Mouse (Mus musculus) mouse embryonic stem cell (cell line): Measurements from ENCODE around the gene Grik3.

Experiments used
- in situ Hi-C, 2 experiments: fragments of 300-500 bp; cut with MboI; formaldehyde crosslinking; loops; 1 replicate in 1 of 2; 3 replicates in 1 of 2; pipeline ENCODE4 v1.14.3; 2019 to 2020; ENCODE audit warnings: low sequenced_read_pairs in 2 of 2, low pct_unique_long_range_greater_than_20kb in 1 of 2, mixed read lengths in 1 of 2; ENCODE audit not compliant: unreplicated experiment in 1 of 2

Gene Grik3

DNA sequence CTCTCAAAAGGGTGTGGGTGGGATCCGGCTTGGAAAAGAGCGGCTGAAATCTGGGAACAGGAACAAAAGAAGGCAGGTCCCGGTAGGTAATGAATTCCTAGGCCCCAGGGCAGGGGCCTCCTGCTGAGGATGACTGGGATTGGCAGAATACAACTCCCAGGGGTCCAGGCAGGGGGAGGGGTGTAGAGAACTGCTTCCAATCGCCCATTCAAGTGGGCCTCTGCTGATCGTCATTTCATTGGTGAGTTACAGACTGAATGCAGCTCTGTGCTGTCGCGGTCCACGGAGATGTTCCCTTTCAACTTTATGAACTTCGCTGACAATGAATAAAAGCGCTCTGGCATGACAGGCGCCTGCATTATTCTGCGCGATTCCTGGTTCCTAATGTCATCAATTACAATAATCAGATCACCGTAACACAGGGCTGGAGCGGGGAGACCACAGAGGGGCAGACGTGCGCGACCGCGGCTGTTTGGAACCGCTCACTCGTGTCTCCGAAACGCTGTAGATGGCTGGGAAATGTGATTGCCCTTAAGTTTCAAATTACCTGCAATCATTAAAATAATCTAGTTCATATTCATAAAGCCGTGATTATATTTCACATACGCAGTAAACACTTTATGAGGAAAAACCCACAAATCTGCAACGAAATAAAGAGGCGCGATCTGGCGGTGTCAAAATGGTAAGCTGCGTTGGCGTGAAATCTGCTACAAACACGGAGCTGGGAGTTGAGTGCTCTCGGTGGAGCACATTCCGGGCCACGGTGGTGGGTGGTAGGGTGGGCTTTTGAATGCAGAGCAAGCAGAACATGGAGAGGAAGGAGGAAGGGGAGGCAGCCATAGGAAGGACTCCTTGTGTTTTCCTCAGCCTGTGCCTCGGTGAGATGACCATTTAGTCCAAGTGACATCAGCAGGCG is 239.1 kb downstream of the Grik3 start:
- in situ Hi-C loops: no loop called here

- in situ Hi-C loops: no loop called here
These were observed 240.3 kb downstream of the Grik3 start for GRCm38 (mm10) chr4:125730751-125731150.

DNA sequence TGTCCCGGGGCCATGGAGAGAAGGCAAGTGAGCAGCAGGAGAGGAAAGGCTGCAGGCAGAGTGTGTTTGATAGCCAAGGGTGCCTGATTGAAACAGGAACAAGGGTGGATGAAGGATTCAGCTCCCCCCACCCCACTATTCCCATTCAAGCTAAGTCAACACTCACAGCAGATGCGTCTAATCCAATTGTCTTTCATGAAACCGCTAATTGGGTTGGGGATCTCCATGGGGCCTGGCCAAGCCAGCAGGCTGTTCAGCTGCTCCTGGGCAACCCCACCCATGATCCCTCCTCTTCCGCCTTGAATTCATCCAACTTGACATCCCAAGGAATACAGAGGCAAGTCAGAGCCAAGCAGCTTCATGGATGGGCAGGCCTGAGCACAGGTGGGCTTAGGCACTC is 246.3 kb downstream of the Grik3 start:
- in situ Hi-C loops: no loop called here

DNA sequence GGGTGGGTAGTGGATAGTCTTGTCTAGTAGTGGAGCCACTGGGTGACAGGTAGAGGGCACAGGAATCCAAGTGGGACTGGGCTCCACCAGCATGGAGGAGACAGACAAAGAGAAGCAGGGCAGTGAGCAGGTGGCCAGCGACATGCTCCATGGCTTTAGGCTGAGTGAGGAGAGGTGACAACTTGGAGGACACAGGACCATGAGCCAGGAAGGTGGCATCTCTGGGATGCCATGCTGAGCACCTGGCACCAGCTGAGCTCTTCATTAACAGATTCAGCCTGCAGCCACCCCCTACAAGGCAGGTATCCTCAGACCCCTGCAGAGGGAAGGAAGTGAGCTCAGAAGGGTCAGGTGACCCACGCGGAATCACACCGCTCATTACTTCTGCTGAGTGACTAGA is 248.3 kb downstream of the Grik3 start:
- in situ Hi-C loops: no loop called here

GRCm38 (mm10) chr4:125742162-125742571 is 251.7 kb downstream of the Grik3 start:
- in situ Hi-C loops: no loop called here

DNA sequence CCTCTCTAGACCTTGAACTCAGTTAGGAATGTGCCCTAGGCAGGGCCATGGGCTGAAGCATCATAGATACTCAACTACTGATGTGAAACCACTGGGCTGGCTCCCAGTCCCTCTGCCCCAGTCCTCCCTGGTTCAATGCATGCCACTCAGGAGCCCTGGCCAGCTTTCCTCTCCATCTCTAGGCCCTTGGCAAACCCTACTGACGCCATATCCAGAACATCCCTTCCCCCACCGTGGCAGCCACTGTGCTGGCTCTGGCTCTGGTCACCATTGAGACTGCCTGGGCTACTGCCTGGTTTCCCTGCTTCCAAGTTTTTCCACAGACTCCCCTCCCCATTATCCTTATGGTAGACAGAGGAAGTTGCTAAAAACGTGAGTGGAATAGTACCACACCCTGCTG is 255.4 kb downstream of the Grik3 start:
- in situ Hi-C loops: no loop called here

DNA sequence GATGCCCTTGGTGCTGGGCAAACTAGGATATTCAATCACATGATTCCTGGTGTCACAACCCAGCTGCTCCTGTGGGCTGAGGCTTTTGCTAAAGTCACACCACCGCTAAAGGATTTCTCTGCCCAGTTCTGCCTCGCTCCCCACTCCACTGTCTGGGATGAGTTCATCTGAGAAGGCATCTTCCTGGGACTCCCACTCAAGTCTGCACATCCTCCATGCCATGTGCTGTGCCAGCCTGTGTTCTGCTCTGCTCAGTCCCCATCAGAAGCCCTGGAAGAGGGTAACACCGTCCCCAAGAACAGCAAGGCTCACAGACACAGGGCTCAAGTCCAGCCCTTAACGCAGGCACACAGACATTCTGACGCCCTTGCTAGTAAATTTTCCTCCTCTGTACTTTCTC is 265.9 kb downstream of the Grik3 start:
- in situ Hi-C loops: no loop called here

- in situ Hi-C loops: no loop called here
These were observed 269.8 kb downstream of the Grik3 start for GRCm38 (mm10) chr4:125760326-125760725.

GRCm38 (mm10) chr4:125763056-125763455 is 272.6 kb downstream of the Grik3 start:
- in situ Hi-C loops: no loop called here
